Mouse (Mus musculus) B cell, adult 2 months (primary cell): Measurements from ENCODE around the gene Thada.

Source experiments
- DNase-seq, 2 experiments: peaks; one replicate each; pipeline ENCODE4 v3.0.0; 2022

Thada gene

DNA sequence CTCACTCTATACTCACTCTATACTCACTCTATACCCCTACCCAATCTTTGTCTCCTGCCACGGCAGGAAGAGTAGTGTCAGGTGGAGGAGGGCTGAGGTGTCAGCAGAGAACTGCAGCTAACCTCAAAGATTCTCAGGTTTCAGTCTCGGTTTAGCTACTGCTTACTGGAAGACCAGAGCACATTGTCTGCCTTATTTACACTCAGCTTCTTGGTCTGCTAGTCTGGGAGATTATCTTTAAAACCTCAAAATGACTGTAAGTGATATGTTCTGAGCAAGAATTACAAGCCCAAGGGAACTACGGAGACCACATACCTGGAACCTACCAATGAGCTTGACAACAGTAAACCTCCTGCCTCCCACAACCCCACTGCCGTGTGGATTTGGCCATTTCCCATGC is 31.0 kb downstream of the Thada start:
- no peak for DNase-seq

DNA sequence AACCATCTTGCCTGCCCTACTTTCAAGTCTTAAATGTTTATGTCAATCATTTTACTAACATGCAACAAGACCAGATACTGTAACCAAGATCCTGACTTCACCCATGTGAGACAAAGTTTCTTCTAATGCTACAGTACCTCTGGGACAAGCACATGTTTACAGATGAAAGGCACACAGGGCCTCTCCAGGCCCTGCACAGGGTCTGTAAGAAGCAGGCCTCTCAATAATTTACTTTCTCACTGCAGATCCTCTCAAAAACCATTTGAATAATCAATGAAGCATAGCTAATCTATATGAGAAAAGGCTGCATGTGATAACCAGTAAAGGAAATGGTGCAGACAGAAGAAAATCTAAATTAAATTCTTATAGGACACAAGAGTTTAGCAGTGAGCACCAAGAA is 31.8 kb downstream of the Thada start:
- no peak for DNase-seq

DNA sequence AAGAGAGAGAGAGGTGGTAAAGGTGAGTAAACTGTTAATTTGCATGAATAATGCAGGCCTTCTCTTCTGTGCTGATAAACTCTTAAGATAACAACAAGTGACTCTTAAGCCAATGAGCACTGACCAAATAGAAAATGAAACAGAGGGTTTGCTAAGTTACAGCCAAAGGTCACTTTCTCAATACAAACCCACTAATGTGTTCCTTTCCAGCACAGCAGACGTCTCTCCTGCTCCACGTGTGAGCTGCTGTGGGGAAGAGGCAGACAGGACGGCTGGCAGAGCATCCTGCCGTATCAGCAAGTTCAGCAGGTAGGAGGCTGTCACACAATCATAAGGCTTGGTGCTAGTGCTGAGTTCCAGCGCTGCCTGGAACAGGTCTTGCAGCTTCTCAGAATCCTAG is 34.0 kb downstream of the Thada start:
- DNase-seq, result no peak

DNA sequence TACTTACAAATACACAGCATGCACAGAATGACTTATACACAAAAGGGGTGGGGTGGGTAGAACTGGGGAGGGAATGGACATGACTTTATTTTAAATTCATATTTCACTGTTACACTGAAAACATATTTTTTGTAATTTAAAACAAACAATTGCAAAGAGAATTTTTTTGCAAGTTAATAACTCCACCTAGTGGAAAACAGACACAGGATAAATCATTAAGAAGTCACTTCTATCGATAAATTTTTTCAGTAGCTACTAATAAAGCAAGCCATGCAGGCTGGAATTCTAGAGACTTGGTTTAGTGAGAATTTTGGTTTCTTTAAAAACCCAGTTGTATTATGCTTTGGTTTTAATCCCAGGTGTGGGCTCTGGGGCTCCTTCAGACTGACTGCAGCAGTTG is 41.7 kb downstream of the Thada start:
- no peak for DNase-seq

DNA sequence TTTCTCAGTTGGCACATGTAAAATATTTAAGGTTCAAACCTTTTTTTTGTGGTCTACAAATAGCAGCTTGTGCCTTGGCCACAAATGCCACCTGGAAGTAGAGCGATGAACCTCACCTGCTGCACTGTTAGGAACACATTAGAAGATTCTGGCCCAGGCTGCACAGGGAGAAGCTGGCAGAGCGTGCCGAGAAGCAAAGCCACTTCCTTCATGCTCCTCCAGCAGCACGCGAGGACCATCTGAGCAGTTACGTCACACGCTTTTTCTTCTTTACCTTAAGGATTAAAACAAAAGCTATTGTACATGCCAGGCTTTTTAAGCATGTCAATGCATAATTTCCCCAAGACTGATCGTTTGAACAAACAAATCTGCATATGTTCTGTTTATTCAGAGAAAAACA is 43.1 kb downstream of the Thada start:
- DNase-seq, result no peak

DNA sequence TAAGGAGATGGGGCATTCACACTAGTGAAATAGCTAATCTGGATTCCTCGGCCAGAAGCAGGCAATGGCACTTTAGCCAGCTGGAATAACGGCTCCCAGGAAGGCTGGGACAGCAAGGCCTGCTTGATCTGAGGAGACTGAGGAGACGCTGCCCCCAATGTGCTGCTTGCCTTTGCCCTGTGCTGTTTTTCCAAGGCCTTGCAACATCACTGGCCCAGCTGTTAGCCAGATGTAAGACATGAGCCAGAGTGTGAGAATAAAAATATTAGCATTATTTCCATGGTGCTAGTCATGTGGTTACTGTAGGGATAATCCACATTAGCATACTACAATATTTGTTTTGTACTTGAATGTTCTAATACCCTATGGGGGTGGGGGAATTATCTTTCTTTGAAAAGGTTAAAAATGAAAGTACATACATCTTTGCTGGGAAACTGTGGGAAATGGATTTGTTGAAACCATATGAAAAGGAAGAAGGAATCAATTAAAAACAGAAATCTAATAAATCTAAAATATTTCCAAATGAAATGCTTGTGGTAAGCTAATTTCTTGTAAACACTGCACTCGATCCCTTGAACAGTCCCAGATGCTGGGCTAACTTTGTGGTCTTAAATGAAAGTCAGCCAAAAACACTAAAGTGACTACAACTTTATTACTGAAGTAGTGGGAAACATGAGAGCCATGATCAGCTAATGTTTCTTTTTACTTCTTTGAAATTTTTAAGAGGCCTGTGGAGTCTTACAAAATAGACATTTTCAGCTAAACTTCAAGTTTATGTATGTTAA is 43.8 kb downstream of the Thada start:
- DNase-seq, result no peak

DNA sequence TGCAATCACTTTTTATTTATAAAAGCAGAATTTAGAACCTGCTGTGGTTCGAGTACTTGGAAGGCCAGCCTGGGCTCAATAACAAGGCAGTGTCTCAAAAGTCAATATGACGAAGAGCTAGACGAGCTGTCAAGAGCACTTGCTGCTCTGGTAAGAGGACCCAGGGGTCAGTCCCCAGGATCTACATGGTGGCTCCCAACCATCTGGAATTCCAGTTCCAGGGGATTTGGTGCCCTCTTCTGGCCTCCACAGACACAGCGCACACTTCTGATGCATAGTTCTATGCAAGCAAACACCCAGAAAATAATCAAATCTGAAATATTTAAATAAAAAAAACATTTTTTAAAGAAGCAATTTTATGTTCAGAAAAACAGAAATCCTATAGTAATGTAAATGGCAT is 45.0 kb downstream of the Thada start:
- DNase-seq, result no peak

DNA sequence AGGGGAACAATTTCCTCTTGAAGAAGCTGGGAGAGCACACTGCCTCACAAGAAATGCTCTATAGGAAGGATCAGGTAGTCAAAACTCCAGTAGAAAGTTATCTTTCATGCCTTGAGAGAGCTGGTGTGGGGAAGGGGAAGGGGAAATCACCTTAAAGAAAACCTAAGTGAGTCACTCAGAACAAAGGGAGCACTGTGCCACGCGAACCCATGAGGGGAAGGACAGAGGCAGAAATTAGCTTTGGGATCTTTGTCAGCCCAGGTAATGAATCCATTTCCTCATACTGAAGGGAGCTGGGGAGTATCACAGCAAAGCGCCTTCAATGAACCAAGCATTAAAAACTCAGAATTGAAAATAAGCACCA is 45.7 kb downstream of the Thada start:
- DNase-seq, result no peak

DNA sequence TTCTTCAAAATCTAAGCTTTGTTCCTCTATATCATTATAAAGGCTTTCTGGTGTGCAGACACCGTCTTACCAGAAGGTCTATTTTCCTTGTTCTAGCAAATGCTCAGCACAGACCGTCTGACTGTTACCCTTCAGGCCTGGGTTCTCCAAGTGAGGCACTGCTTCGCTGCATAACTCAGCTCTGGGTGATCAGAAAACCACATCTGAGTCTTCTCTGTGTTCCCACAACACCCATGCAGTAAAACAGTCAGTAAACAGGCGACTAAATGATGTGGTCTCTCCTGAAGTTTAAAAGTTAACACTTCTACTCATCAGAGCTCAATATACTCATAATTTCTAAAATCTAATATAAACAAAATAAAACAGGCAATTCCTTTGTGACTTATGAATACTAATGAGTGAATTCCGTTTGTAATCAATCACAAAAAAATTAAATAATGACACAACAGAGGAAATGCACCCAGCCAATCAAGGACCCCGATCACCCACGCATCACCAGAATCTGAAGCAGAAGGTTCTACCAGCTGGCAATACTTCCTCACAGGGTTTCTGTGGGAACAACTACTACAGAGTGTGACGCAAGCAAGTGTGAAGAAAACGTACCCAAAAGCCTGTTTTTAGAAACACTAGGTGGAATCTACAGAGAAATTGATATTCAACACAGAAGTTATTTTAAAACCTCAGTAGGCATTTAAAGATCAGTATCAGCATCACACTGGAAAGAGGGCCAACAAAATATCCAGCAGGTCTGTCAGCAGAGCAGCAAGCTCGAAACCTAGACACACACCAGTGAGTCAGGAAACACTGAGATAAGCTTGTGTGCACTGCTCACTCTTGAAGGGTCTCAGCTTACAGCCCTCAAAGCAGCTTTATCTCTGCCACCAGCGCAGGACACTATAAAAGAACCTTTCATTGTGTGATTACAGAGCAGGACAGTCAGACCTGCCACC is 46.4 kb downstream of the Thada start:
- peak; percentile 35 to 52 for DNase-seq

DNA sequence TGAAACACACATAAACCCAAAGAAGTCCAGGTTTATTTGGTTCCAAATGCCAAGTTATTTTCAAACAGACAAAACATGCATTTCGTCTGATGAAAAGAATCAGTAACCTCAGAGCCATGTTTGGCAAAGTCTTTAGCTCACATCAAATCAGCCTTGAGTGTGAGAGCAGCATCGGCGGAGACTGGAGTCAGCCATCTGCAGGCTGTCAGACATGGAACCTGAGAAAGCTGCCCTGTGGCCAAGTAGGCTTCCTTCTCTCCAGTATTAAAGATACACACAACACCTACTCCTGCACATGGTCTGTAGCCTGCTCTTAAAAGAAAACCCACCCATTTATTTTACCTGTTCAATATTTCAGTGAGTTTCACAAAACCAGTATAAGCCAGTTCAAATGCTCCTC is 50.1 kb downstream of the Thada start:
- no peak for DNase-seq

DNA sequence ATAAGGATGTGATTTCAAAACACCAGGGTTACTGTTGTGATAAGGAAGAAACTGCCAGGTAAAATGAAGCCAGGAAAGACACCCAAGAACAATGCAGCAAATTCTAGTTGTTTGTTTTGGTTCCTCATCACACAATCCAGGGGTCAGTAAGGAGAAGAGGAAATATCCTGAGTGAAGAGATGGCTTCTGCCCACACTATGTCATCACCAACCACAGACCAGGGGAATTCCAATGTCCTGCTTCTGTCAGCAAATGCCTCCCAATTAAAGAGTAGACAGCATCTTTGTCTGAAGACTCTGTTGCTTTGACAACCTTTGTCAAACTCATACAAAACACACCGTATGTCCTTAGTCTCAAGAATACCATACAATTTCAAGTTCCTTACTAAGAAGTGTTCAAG is 57.3 kb downstream of the Thada start:
- no peak for DNase-seq

DNA sequence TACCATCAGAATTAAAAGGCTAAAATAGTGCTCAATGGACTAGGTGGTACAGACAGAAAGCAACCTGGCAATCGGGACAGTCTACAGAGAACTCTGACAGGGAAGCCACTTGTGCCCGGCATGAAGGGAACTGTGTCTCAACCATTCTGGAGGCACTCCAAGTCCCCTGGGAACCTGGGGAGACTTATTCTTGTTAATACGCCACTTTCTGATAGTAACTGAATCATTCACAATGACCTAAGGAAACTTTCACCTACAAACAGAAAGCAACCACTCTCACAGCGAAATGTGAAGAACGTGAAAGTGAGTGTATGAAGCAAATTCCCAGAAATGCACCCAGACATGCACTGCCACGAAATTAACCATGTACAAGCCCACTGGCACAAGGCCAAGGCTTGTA is 60.4 kb downstream of the Thada start:
- DNase-seq, result no peak

DNA sequence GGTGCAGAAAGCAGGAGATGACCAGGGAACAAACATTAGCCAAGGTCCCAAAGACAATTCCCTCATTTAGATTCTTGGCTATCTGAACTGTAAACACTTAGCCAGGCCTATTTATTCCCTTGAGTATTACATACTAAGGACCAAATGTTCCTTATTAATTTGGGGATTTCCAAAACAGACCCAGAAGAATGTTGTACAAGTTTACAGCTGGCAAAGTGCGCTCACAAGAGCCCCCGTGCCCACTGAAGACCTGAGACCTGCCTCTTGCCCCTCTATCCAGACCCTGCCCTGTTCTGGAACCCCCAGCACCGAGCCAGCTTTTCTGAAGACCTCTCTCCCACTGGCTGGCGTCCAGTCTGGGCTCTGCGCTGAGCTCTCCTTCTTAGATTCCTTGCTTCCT is 64.2 kb downstream of the Thada start:
- DNase-seq, result no peak

DNA sequence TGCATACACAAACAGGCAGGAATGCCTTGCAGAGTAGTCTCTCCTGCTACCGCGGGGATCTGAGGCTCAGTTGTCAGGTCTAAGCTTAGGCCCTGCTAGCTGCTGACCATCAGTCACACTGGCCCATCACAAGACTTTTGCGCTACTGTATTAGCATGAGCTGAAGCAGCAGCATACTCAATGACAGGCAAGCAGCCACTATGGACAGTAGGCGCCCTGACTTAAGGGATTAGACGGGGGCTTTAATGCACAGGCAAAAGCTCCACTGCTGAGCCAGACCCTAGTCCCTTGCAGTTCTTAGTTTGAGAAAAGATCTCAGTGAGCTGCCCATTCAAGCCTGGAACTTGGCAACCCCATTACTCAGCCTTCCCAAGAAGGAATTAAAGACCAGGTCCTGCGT is 66.6 kb downstream of the Thada start:
- no peak for DNase-seq

DNA sequence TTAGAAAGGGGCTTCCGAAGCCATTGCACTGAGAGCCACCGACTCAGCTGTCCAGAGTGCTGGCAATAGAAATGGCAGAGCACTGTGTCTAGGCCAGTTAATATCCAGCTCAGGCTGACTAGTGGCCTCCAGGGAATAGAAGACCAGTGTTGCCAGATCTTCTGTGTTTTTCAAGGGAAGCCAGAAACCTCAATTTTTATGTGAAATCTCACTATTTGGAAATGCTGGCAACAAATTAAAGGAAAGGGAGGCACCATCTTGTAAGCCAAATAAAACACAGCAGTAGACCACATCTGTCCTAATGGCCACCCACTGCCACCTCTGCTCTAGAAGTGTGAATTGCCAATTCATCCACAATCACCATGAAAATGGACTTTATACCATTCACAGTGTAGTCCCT is 76.0 kb downstream of the Thada start:
- DNase-seq, result no peak

DNA sequence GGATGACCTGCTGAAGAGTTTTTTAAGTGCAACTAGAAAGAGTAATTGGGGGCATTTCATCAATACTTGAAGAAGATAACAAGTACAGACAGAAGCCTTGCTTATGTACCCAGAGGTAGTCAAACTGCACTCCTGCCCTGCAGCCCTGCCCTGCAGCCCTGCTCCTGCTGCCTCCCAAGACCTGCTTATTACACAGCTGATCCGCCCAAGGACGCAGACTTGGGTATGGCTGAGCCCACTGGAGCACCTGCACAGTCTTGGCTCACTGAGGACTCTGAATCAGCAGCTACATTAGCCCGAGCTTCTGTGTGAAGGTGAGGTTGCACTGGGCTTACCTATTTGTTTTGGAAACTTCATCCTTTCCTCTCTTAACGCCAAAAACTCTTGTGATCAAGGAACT is 79.8 kb downstream of the Thada start:
- DNase-seq, result no peak

DNA sequence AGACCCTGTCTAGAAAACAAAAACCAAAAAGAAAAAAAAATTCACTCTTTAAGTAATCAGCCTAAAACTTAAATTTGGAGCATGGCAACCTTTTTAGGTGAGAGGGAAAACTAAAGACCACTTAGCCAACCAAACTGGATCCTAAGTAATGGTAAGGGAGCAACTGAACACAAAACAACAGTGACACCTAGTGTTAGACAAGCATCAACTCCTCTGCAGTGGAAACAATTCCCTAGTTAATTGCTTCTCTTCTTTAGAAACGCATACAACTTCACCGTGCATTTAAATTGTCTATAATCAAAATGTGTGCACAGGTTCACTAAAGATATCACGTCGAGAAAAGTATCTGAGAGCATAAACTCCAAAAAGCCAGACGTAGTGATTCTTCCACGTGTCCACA is 80.3 kb downstream of the Thada start:
- no peak for DNase-seq

DNA sequence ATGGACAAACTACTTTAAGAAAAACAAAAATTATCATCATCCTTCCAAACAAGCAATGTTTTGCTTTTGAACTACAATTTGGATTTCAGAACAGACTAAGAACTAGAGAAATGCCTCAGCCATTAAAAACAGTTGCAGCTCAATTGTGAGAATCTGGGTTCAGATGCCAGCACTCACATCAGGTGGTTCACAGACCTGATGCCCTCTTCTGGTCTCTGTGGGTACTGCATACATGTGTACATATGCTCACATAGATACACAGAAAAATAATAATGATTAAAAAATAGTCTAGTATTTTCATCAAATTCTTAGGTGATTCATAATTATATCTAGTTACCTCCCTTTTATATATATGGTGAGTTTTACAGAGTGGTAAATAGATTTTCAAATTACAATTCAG is 81.3 kb downstream of the Thada start:
- peak; percentile 53 to 54 for DNase-seq

DNA sequence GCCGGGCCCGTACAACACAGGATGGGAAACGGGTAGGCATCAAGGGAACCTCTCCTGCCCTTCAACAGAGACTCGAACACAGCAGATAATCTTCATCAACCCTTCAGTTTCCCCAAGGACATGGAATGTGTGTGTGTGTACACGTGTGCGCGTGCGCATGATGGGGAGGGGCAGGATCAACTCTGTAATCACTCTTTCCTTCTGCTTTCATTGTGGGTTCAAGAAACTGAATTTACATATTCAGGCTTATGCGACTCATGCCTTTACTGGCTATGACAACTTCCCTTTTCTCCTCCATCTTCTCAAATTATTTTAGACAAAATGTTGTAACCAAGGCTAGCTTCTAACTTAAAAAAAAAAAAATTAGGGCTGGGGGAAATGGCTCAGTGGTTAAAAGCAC is 85.7 kb downstream of the Thada start:
- DNase-seq, result no peak

DNA sequence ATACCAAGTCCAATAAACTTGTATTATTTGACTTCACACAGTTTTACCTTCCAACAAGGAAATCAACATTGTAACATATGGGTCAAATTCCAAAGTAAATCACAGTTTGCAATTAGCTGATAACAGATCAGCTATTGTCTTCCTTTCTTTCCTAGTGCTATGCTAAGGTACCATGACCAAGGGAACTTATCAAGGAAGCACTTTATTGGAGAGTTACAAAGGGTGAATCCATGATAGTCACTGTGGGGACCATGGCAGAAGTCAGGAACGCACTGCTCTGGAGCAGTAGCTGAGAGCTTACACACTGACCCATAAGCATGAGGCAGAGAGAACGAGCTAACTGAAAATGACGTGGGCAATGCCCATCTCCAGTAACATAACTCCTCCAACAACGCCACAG is 89.1 kb downstream of the Thada start:
- DNase-seq, result no peak

DNA sequence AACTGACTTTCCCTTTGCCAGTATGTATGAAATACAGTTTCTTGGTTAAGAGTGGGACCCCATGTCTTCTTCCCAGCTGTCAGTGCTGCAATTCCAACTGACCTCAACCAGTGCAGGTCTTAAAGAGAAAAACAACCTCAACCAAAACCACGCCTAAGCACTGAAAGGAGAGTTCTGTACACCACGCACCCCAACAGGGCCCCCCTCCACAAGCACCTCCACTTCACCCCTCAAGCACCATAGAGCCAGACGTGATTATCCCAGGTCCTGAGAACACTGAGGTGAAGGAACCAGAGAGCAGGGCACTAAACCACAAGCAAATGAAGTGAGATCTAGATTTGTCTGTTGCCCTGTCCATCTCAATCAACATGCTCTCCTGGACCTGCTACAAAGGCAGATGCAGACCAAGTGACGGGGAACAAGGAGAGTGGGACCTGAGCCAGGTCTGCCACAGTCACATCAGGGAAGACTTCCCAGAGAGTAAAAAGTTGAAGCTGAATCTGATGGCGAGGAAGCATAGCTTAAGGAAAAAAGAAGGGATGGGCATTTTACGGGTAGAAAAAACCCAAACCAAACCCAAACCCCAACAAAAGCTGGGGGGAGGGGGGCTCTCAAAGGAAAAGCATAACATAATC is 93.5 kb downstream of the Thada start:
- DNase-seq, result no peak

DNA sequence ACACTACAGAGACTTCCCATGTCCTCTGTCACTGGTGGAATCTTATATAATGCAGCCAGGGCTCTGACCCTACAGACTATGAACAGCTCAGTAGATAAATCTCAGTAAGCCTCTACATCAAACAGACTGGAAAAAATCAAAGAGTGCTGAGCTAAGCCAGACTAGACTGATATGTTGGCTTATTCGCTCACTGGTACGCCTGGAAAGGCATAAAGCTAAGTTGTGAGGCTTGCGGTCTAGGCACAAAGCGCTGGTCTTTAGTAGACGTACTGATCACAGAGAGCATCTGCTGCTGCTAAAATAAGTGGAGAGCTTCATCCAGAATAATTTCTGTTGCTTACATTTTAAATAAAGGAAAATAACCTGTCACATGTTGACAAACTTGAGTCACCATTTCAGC is 95.6 kb downstream of the Thada start:
- DNase-seq, result no peak

DNA sequence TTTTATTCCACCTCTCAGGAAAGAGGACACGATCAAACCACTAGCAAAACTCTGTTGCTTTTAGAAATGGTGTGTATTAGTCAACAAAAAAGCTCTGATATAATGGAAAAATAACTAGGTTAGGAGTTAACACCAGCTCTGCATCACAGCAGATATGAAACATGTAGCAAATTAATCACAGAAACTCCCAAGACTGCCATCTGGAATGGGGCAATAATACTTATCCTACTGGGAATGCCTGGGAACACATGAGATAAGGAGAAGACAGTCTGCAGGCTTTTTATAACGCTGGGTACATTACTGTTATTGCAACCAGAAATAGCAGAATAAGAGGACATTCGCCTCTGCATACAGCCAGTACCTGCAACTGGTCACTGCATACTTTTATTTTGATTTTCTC is 96.2 kb downstream of the Thada start:
- DNase-seq, result no peak
